Mouse (Mus musculus): ENCODE results near the gene Olfr975.
"Not testable (repeated sequence)": the region's sequence is repeated elsewhere in the genome, so short reads cannot be mapped to it uniquely, and the experiment has no call there.

DNA sequence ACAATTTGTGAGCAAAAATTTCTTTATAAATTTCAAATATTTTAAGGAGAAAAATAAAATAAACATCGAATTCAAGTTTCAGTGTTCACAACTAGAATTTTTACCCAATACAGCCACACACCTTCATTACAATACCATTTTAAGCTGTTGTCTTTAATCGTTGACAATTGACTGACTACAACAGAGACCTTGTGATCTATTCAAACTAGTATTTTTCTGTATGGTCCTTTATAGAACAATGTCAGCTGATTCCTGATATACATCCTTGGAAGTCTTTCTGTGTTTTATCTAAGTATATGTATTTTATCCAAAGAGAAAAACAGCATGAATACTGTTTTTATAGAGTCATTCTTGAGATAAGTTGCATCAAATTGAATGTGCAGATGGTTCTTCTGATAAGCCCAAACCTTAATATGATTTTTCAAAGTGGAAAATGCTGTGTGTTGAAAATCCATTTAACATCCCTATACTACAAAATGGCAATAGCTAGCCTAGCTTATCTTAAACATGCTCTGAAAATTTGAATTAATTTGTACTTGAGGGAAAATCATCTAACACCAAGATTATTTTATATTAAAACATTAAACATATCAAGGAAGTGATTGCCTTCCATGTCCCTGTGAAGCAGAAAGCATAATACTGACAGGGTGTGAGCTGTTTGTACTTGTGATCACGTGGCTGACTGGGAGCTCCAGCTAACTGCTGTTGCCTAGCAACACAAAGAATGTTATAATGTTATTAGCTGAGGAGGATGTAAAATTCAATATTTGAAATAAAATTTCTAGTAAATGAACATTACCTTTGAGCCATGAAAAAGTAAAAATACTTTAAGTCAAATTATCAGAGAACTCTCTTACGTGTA lies 23.6 kb downstream of the Olfr975 start:
- TF ChIP-seq CTCF (IDR thresholded peaks at IDR 0.05; ENCODE audit: borderline replicate concordance, extremely low read depth, insufficient read depth, insufficient read length); POLR2A (IDR thresholded peaks at IDR 0.05; ENCODE audit: borderline replicate concordance, extremely low read depth, insufficient read depth, insufficient read length, poor library complexity, severe bottlenecking): not testable (repeated sequence)

All from brain, embryonic 14.5 days (tissue).